Mouse (Mus musculus) megakaryocyte, embryonic 14.5 days (primary cell): ENCODE measurements around the gene Slamf8. TPM values are rescaled to one million over a fixed set of nuclear protein-coding genes. Genes with fewer than 3 reads are reported as not detected.

Source experiments
- H3K27me3 ChIP-seq: replicated peaks from 2 replicates; pipeline ENCODE3; 2012; ENCODE audit warnings: inconsistent platforms
- H3K36me3 ChIP-seq: replicated peaks from 2 replicates; pipeline ENCODE3; 2012; ENCODE audit warnings: low read length, inconsistent platforms, mixed read lengths
- H3K4me1 ChIP-seq: 2 replicates; pipeline ENCODE4 v1.6.1; 2012; ENCODE audit warnings: inconsistent platforms
- H3K4me3 ChIP-seq: replicated peaks from 2 replicates; pipeline ENCODE3; 2012; ENCODE audit warnings: moderate library complexity, mild to moderate bottlenecking, inconsistent platforms
- H3K9me3 ChIP-seq: 2 replicates; pipeline ENCODE4 v1.6.1; 2012; ENCODE audit warnings: inconsistent platforms
- FLI1 ChIP-seq: IDR thresholded peaks from 2 replicates; pipeline ENCODE4 v1.6.1; 2012; ENCODE audit warnings: low read length, inconsistent platforms, mixed read lengths
- GATA1 ChIP-seq: IDR thresholded peaks from 3 replicates; pipeline ENCODE4 v1.6.1; 2012; ENCODE audit warnings: mixed read lengths, low read length, inconsistent platforms, borderline replicate concordance
- polyA plus RNA-seq: library from polyadenylated mRNA; stranded (reverse); fragments of >175 nt; gene quantifications from 2 replicates; pipeline ENCODE4 v1.2.3, GENCODE M21; 2012; ENCODE audit warnings: low replicate concordance; ENCODE audit not compliant: insufficient read depth

The Slamf8 gene
- polyA plus RNA-seq, 1 experiment = 0.13 TPM

DNA sequence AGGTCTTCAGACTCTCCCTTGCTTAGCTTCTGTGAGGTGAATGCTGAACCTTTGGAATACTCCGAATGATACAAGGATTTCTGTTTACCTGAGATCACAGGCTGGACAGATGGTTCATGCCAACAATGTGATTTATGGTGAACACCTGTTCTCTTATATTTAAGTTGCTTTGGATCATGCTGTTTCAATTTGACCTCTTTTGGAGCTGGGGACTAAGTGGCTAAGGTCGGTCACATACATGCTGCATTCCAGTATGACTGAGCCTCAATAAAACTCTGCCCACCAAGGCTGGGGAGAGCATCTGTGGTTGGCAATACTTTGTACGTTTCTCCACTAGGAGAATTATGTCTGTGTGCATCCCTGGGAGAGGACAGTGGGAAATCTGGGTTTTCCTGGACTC, 33.7 kb upstream of the Slamf8 start:
- no peak for TF ChIP-seq FLI1
- TF ChIP-seq GATA1 = no peak
- Histone ChIP-seq H3K27me3 (peaks cover 15% of the 10 kb centered on the region), H3K4me1 (peaks cover 6% of the 10 kb centered on the region), H3K9me3 (peaks cover 24% of the 10 kb centered on the region), H3K36me3 (no peaks in the 10 kb centered on the region), H3K4me3 (no peak overlapping the region)

DNA sequence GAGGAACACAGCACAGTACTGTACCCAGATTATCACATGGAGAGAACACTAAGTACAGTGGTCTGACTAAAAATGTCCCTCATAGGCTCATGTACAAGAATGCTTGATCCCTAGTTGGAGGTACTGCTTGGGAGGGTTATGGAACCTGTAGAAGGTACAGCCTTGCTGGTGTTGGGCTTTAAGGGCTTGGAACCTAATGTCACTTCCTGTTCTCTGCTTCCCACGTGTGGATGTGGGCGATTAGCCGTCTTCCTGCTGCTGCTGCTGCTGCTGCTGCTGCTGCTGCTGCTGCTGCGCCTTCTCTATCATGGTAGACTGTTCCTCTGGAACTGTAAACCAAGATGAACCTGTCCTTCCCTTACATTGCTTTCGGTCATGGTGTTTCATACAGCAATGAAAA, 33.2 kb upstream of the Slamf8 start:
- H3K9me3 ChIP-seq = peaks cover 24% of the 10 kb centered on the region
- TF ChIP-seq FLI1 (no peak), GATA1 (no peak)
- H3K27me3 ChIP-seq = peaks cover 15% of the 10 kb centered on the region
- H3K4me1 ChIP-seq = peaks cover 6% of the 10 kb centered on the region
- H3K36me3 ChIP-seq = no peaks in the 10 kb centered on the region
- no peak overlapping the region for H3K4me3 ChIP-seq

DNA sequence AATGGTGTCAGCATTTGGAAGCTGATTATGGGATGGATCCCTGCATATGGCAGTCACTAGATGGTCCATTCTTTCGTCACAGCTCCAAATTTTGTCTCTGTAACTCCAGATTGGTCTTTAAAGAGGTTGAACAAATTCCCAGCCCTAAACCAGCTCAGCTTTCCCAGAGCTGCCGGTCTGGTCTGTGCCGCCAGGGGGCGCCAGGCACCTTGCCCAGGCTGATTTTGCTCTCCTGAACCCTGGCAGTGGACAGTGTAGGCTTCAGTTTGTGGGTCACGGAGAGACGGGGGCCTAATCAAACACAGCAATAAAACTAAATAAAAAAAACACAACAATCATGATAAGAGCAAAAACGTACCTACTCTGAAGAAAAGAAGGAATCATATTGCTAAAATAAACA, 28.9 kb upstream of the Slamf8 start:
- H3K9me3 ChIP-seq = no peaks in the 10 kb centered on the region
- peaks cover 6% of the 10 kb centered on the region for H3K4me1 ChIP-seq
- H3K4me3 ChIP-seq = no peak overlapping the region
- peaks cover 30% of the 10 kb centered on the region for H3K27me3 ChIP-seq
- TF ChIP-seq GATA1 = no peak
- no peak for TF ChIP-seq FLI1
- no peaks in the 10 kb centered on the region for H3K36me3 ChIP-seq

DNA sequence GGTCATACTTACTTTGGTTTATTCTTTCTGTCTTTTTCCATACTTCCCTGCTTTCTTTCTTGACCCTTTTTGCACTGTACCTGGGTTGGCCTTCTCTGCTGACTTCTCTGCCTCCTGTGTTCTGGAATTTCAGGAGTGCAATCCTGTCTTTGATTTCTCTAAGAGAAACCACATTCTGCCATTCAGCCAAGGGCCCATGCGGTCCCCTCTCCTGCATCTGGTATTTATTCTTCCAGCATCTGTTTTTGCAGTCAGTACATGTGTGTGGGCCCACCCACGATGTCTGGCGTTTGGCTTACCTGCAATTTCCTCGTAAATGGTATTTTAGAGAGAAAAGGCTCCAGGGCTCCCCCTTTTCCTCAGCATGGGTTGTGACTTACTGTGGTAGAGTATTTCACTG, 27.8 kb upstream of the Slamf8 start:
- Histone ChIP-seq H3K27me3 (peaks cover 25% of the 10 kb centered on the region), H3K9me3 (no peaks in the 10 kb centered on the region), H3K36me3 (no peaks in the 10 kb centered on the region), H3K4me3 (no peak overlapping the region), H3K4me1 (no peaks in the 10 kb centered on the region)
- TF ChIP-seq FLI1 = no peak
- no peak for TF ChIP-seq GATA1

DNA sequence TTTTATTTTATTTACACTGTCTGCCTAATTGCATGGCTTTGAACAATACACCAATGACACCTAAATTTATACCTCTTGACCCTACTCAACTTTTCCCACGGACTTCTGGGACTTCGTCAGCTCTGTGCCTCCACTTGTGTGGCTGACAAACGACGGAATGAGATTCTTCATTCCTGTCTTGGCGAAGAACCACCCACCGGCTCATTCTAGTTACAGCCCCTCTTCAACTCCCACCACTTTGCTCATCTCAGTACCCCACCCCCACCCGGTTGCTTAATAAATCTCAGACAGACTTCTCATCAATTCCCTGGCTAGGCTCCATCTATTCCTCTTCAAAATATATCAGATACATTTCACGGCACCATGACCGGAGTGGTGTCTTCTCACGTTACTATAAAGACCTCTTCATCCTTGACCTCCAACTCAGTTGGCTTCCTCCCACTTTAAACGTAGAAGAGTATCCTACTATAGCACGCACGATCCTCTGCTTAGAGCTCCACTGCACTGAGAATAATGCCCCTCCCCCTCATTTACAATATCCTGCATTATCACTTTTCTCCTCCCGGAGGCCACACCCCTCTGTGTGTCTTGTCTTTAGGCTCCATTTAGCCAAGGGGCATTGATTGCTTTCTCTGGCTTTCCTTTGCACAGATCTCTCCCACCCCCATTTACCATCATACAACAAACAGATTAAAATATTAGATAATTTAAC, 27.2 kb upstream of the Slamf8 start:
- Histone ChIP-seq H3K27me3 (peaks cover 27% of the 10 kb centered on the region), H3K4me3 (no peak overlapping the region), H3K4me1 (no peaks in the 10 kb centered on the region), H3K9me3 (no peaks in the 10 kb centered on the region), H3K36me3 (no peaks in the 10 kb centered on the region)
- TF ChIP-seq FLI1 (no peak), GATA1 (no peak)

DNA sequence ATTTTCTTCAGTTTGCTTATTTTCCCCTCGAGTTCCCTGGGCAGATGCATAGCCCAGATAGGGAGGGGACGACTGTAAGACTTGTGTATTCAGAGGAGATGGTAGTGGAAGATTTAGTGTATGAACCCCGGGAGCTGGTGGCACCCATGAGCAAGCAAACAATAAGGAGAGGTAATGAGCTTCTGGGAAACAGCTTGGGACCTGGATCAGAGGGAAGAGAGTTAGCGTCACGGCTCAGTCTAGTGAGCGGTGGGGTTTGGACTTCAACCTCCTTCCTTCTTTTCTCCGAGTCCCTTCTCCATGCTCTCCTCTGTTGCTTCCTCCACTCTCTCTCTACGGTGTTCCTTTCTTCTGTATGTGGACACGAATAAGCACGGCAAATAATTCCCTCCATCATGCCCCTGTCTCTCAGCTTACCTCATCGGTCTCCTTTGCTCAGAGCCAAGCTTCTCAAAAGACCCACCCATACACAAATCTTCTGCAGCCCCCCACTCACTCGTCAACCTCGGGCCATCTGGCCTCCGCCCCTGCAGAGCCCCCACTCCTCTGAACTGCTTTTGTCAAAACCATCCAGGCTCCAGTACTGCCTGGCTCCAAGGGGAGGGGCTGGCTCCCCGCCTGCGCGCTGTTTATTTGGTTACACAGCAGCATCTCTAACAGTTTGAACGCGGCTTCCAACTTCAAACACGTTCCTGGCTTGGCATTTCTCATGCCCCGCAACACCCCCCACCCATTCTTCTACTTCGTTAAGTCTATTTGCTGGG, 26.4 kb upstream of the Slamf8 start:
- TF ChIP-seq GATA1 = no peak
- TF ChIP-seq FLI1 = no peak
- Histone ChIP-seq H3K27me3 (peaks cover 29% of the 10 kb centered on the region), H3K36me3 (no peaks in the 10 kb centered on the region), H3K4me3 (no peak overlapping the region), H3K9me3 (no peaks in the 10 kb centered on the region), H3K4me1 (no peaks in the 10 kb centered on the region)

DNA sequence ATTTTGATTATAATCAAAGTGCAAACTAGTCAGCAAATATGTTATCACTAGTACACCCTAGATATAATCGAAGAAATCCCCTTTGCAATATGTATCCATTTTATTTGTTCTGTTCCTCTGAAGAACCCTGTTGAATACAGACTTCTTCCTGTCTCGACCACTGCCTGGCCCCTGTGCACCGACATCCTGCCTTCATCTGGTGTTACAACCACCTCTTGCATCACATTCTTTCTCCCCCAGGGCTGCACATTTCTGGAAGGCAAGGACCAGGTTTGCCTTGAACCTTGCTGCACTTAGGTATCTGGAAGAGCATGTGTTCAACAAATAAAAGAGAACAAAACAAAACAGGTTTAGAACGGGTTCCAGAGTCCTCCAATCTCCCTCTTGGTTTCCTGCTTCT, 25.0 kb upstream of the Slamf8 start:
- H3K36me3 ChIP-seq = no peaks in the 10 kb centered on the region
- H3K4me1 ChIP-seq = no peaks in the 10 kb centered on the region
- H3K9me3 ChIP-seq = no peaks in the 10 kb centered on the region
- H3K4me3 ChIP-seq = no peak overlapping the region
- H3K27me3 ChIP-seq = peaks cover 30% of the 10 kb centered on the region
- TF ChIP-seq FLI1 = no peak
- TF ChIP-seq GATA1 = no peak

DNA sequence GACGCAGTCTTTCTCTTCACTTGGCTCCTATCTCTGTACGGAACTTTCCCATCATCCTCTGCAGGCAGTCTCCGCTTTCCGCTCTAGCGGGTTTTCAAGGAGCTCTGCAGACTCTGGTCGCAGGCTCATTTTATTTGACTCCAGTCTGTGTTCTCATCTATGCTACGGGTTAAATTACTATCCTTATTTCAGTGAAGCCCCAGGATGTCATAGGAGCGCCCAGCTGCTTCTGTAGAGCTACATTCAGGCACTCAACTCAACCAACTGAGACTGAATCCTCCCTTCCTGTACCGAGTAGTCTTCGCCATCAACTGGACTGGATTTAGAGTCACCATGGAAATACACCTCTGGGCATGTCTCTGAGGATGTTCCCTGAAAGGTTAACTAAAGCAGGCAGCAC, 24.3 kb upstream of the Slamf8 start:
- no peak for TF ChIP-seq FLI1
- no peak overlapping the region for H3K4me3 ChIP-seq
- no peaks in the 10 kb centered on the region for H3K36me3 ChIP-seq
- no peaks in the 10 kb centered on the region for H3K9me3 ChIP-seq
- H3K27me3 ChIP-seq = peaks cover 31% of the 10 kb centered on the region
- H3K4me1 ChIP-seq = no peaks in the 10 kb centered on the region

DNA sequence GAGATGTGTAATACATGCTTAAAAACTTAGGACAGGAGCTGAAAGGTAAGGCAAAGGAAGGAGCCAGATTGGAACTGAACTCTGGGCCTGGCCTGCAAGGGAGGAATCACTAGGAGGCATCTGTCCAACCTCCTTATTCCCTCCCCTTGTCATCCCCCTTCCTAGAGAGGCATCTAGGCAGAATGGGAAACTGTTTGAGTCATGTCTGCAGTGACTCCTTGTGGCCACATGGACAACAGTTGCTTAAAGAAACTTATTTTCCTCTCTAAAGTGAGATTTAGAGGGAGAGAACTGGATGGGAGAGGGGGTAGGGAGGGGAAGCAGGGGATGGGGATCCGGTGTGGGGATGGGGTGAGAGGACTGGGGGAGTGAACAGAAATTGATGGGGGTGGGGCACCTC, 22.4 kb upstream of the Slamf8 start:
- Histone ChIP-seq H3K36me3 (no peaks in the 10 kb centered on the region), H3K4me3 (no peak overlapping the region), H3K9me3 (no peaks in the 10 kb centered on the region), H3K27me3 (peaks cover 31% of the 10 kb centered on the region), H3K4me1 (no peaks in the 10 kb centered on the region)
- TF ChIP-seq FLI1 = no peak
- TF ChIP-seq GATA1 = no peak

DNA sequence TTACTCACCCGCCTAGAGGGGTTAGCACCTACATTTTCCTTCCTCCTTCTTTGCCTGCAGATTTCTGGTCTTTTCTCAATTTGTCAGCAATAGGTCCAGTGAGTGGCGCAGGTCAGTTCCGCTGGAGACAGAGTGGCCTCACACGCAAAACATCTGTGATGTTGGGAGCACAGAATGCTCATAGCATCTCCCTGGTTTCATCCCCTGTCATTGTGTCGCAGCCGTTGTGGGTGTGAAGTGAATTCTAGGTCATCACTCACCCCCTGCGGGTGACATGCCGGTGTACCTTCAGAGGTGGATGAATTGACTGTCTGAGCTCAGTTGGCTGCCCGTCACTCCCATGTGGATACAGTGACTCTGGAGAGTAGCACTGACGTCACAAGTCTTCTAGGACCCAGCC, 20.9 kb upstream of the Slamf8 start:
- Histone ChIP-seq H3K36me3 (no peaks in the 10 kb centered on the region), H3K4me3 (no peak overlapping the region), H3K27me3 (peaks cover 24% of the 10 kb centered on the region), H3K9me3 (no peaks in the 10 kb centered on the region), H3K4me1 (no peaks in the 10 kb centered on the region)
- no peak for TF ChIP-seq FLI1
- TF ChIP-seq GATA1 = no peak
